Mouse (Mus musculus) neural tube, embryonic 14.5 days (tissue): ENCODE measurements around the gene Arl5c. TPM values are rescaled to one million over a fixed set of nuclear protein-coding genes. Genes with fewer than 3 reads are reported as not detected.

Source experiments
- ATAC-seq: fragments of 200-750 bp; cut with Nextera tagmentation; 2 replicates; pipeline ENCODE4 v1.8.0; 2017; ENCODE audit warnings: low read depth, mild to moderate bottlenecking, moderate TSS enrichment, moderate library complexity
- H3K27ac ChIP-seq: fragments of 300-500 bp; sonication (generic); 2 replicates; pipeline ENCODE4 v1.5.1; 2014; ENCODE audit warnings: low read depth, mild to moderate bottlenecking, control low read depth, low read length, moderate library complexity, mixed read lengths
- H3K27me3 ChIP-seq: fragments of 300-500 bp; sonication (generic); 2 replicates; pipeline ENCODE4 v1.6.1; 2014; ENCODE audit warnings: low read length; ENCODE audit not compliant: control insufficient read depth, insufficient read depth
- H3K36me3 ChIP-seq: fragments of 300-500 bp; sonication (generic); 2 replicates; pipeline ENCODE4 v1.6.1; 2014; ENCODE audit warnings: low read length, mixed read lengths; ENCODE audit not compliant: control insufficient read depth, insufficient read depth
- H3K4me1 ChIP-seq: fragments of 300-500 bp; sonication (generic); 2 replicates; pipeline ENCODE4 v1.6.1; 2014; ENCODE audit warnings: low read length; ENCODE audit not compliant: control insufficient read depth, insufficient read depth
- H3K4me2 ChIP-seq: fragments of 300-500 bp; sonication (generic); 2 replicates; pipeline ENCODE4 v1.6.1; 2014; ENCODE audit warnings: mild to moderate bottlenecking, low read depth, low read length, control low read depth
- H3K4me3 ChIP-seq: fragments of 300-500 bp; sonication (generic); 2 replicates; pipeline ENCODE4 v1.5.1; 2014; ENCODE audit warnings: low read depth, low read length, control low read depth, mixed read lengths
- H3K9ac ChIP-seq: fragments of 300-500 bp; sonication (generic); replicated peaks from 2 replicates; pipeline ENCODE4 v1.6.1; 2014; ENCODE audit warnings: low read depth, mild to moderate bottlenecking, control low read depth, low read length, mixed read lengths
- H3K9me3 ChIP-seq: fragments of 300-500 bp; sonication (generic); 2 replicates; pipeline ENCODE4 v1.6.1; 2016; ENCODE audit warnings: low read length; ENCODE audit not compliant: control insufficient read depth
- WGBS: fragments of 180-500 bp; shearing (Covaris S2); extraction: QIAGEN DNeasy Blood & Tissue Kit; methylation state at CpG from one replicate; pipeline ENCODE4 v1.1.7; 2014; 5-methylcytosine and 5-hydroxymethylcytosine counted together
- polyA plus RNA-seq: library from polyadenylated mRNA; unstranded; fragments of >200 nt; fragmentation: Nextera tagmentation; extraction: Ambion mirVana; gene quantifications from 2 replicates; pipeline ENCODE4 v1.2.1, GENCODE M21; 2014

Arl5c gene
- polyA plus RNA-seq, 1 experiment from 2014 or later: 11.0 TPM

GRCm38 (mm10) chr11:98001986-98002385 lies 6.0 kb upstream of the Arl5c start:
- whole genome bisulfite sequencing: 59% methylated on average over 6 of the region's 6 CpGs
- no peak for ATAC-seq

DNA sequence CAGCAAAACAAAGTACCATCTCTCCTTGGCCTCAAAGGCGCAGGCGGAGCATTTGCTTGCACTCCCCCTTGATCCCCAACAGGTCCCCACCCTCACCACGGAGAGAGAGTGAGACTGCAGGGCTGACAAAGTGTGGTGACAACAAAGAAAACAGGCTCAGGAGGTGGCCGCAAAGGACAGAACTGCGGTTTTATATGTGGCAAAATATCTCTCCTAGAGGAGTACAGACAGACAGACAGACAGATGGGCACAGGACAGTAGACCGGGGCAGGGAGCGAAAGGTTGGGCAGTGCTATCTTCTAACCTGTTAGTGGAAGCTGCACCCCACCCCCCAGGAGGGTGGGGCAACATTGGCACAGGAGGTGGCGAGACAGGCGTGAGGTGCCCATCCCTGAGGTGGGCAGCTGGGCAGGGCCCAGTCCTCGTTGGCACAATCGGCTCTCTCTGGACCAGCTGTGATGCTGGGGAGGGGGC lies 5.4 kb upstream of the Arl5c start:
- Histone ChIP-seq H3K36me3 (peaks cover 25% of the 10 kb centered on the region), H3K4me2 (no peak overlapping the region), H3K27me3 (no peaks in the 10 kb centered on the region), H3K9ac (no peak overlapping the region), H3K4me3 (no peak overlapping the region), H3K27ac (no peak overlapping the region), H3K4me1 (0 out of 2 replicates have a peak, but pooled peaks cover 4% of the 10 kb centered on the region), H3K9me3 (no peaks in the 10 kb centered on the region)
- ATAC-seq: no peak
- 19% methylated on average over 11 of the region's 11 CpGs for WGBS

More at GRCm38 (mm10) chr11:98001986-98002385, 6.0 kb upstream of the Arl5c start:
- no peak overlapping the region for H3K27ac ChIP-seq
- H3K4me3 ChIP-seq: no peak overlapping the region
- no peaks in the 10 kb centered on the region for H3K9me3 ChIP-seq
- 0 out of 2 replicates have a peak, but pooled peaks cover 4% of the 10 kb centered on the region for H3K4me1 ChIP-seq
- no peak overlapping the region for H3K9ac ChIP-seq
- no peak overlapping the region for H3K4me2 ChIP-seq
- no peaks in the 10 kb centered on the region for H3K27me3 ChIP-seq
- peaks cover 28% of the 10 kb centered on the region for H3K36me3 ChIP-seq

- no peak overlapping the region for H3K9ac ChIP-seq
- no peaks in the 10 kb centered on the region for H3K9me3 ChIP-seq
- peaks cover 17% of the 10 kb centered on the region for H3K36me3 ChIP-seq
- no peak overlapping the region for H3K4me2 ChIP-seq
- WGBS: 26% methylated on average over 7 of the region's 7 CpGs
- no peak overlapping the region for H3K4me3 ChIP-seq
- no peaks in the 10 kb centered on the region for H3K27me3 ChIP-seq
- ATAC-seq: no peak
- H3K27ac ChIP-seq: no peak overlapping the region
- 0 out of 2 replicates have a peak, but pooled peaks cover 6% of the 10 kb centered on the region for H3K4me1 ChIP-seq
These were observed 4.6 kb upstream of the Arl5c start for GRCm38 (mm10) chr11:98000378-98001140.

GRCm38 (mm10) chr11:97999748-98000147 lies 3.8 kb upstream of the Arl5c start:
- H3K9me3 ChIP-seq: no peaks in the 10 kb centered on the region
- H3K4me3 ChIP-seq: no peak overlapping the region
- peaks cover 10% of the 10 kb centered on the region for H3K36me3 ChIP-seq
- no peak for ATAC-seq
- 0 out of 2 replicates have a peak, but pooled peaks cover 11% of the 10 kb centered on the region for H3K4me1 ChIP-seq
- H3K27me3 ChIP-seq: 0 out of 2 replicates have a peak, but pooled peaks cover 2% of the 10 kb centered on the region
- H3K27ac ChIP-seq: no peak overlapping the region
- no peak overlapping the region for H3K4me2 ChIP-seq
- 62% methylated on average over 5 of the region's 5 CpGs for WGBS
- no peak overlapping the region for H3K9ac ChIP-seq

- WGBS: 64% methylated on average over 7 of the region's 7 CpGs
- ATAC-seq: no peak
These were observed 3.1 kb upstream of the Arl5c start for GRCm38 (mm10) chr11:97998898-97999608.

GRCm38 (mm10) chr11:97998074-97998793 lies 2.3 kb upstream of the Arl5c start:
- ATAC-seq: no peak
- 0 out of 2 replicates have a peak, but pooled peaks cover 2% of the 10 kb centered on the region for H3K27me3 ChIP-seq
- H3K9ac ChIP-seq: no peak overlapping the region
- H3K27ac ChIP-seq: no peak overlapping the region
- 83% methylated on average over 11 of the region's 11 CpGs for WGBS
- H3K36me3 ChIP-seq: peaks cover 8% of the 10 kb centered on the region; the same call in 1 of the 2 replicates
- no peaks in the 10 kb centered on the region for H3K9me3 ChIP-seq
- H3K4me2 ChIP-seq: no peak overlapping the region
- H3K4me3 ChIP-seq: no peak overlapping the region
- 0 out of 2 replicates have a peak, but pooled peaks cover 11% of the 10 kb centered on the region for H3K4me1 ChIP-seq

More at GRCm38 (mm10) chr11:97998898-97999608, 3.1 kb upstream of the Arl5c start:
- no peak overlapping the region for H3K9ac ChIP-seq
- H3K4me3 ChIP-seq: no peak overlapping the region
- 0 out of 2 replicates have a peak, but pooled peaks cover 11% of the 10 kb centered on the region for H3K4me1 ChIP-seq
- peaks cover 8% of the 10 kb centered on the region; the same call in 1 of the 2 replicates for H3K36me3 ChIP-seq
- no peak overlapping the region for H3K4me2 ChIP-seq
- no peaks in the 10 kb centered on the region for H3K9me3 ChIP-seq
- H3K27me3 ChIP-seq: 0 out of 2 replicates have a peak, but pooled peaks cover 2% of the 10 kb centered on the region
- H3K27ac ChIP-seq: no peak overlapping the region

DNA sequence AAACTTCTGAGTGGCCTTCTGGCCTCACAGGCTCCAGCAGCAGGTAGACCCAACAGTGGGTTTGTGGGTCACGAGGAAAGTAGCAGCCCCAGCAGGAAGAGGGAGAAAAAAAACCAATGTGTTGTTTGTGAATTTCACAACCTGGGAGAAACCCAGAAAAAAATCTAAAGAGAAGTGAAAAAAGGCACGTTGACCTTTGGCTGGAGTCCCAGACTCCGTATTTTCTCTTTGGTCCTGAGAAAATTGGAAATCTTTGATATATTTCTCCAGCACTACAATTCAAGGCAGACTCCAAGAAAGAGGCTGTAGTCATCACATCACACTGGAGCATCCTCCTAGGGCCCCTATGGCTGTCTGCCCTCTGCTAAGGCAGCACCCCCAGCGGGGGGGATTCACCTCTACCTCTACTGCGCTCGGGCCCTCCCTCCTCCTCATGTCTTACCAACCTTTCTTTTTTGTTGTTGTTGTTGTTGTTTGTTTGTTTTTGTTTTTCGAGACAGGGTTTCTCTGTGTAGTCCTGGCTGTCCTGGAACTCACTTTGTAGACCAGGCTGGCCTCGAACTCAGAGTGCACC lies 1.5 kb upstream of the Arl5c start:
- Histone ChIP-seq H3K27ac (no peak overlapping the region), H3K9ac (no peak overlapping the region), H3K9me3 (no peaks in the 10 kb centered on the region), H3K27me3 (0 out of 2 replicates have a peak, but pooled peaks cover 2% of the 10 kb centered on the region), H3K4me3 (no peak overlapping the region), H3K4me1 (0 out of 2 replicates have a peak, but pooled peaks cover 8% of the 10 kb centered on the region), H3K4me2 (no peak overlapping the region), H3K36me3 (0 out of 2 replicates have a peak, but pooled peaks cover 3% of the 10 kb centered on the region)
- no peak for ATAC-seq
- 77% methylated on average over 8 of the region's 8 CpGs for WGBS

GRCm38 (mm10) chr11:97996691-97997090 lies 710 bp upstream of the Arl5c start:
- no peak overlapping the region for H3K27ac ChIP-seq
- H3K4me1 ChIP-seq: 0 out of 2 replicates have a peak, but pooled peaks cover 8% of the 10 kb centered on the region
- no peak overlapping the region for H3K4me3 ChIP-seq
- H3K9me3 ChIP-seq: no peaks in the 10 kb centered on the region
- H3K4me2 ChIP-seq: no peak overlapping the region
- 0 out of 2 replicates have a peak, but pooled peaks cover 2% of the 10 kb centered on the region for H3K27me3 ChIP-seq
- ATAC-seq: no peak
- 0 out of 2 replicates have a peak, but pooled peaks cover under 1% of the 10 kb centered on the region for H3K36me3 ChIP-seq
- H3K9ac ChIP-seq: no peak overlapping the region
- WGBS: 82% methylated on average over 1 of the region's 1 CpGs
